Mouse (Mus musculus) thymus, postnatal 0 days (tissue): ENCODE results near the gene Erich3. TPM values are rescaled to one million over a fixed set of nuclear protein-coding genes. Genes with fewer than 3 reads are reported as not detected.

Experiments
- polyA plus RNA-seq: library from polyadenylated mRNA; unstranded; fragments of >200 nt; fragmentation: Nextera tagmentation; extraction: Ambion mirVana; gene quantifications from 2 replicates; pipeline ENCODE4 v1.2.1, GENCODE M21; 2015

The Erich3 gene
- polyA plus RNA-seq, 1 experiment from 2014 or later, result 0.44 TPM

Other genes starting within 250 kb of the Erich3 start
- 4.2 and 4.5 TPM in 2 replicates for gene Cryz, start 67.1 kb upstream of the Erich3 start, polyA plus RNA-seq
- 11.6 and 13.1 TPM in 2 replicates for gene Tyw3, start 66.8 kb upstream of the Erich3 start, polyA plus RNA-seq